Mouse (Mus musculus) liver, adult 2 months (tissue): ENCODE data around the gene Ryk.

ENCODE experiments used
- CTCF ChIP-seq: fragments of 200-500 bp; IDR thresholded peaks from 2 replicates; pipeline ENCODE4 v1.5.1; 2011; ENCODE audit warnings: low read depth, low read length, control low read depth
- POLR2A ChIP-seq: fragments of 200-500 bp; IDR thresholded peaks from 2 replicates; pipeline ENCODE4 v1.6.1; 2011; ENCODE audit warnings: low read length, control low read depth; ENCODE audit not compliant: insufficient read depth; ENCODE audit errors: extremely low read depth

- TF ChIP-seq CTCF = no peak
- TF ChIP-seq POLR2A = no peak
Measured at GRCm38 (mm10) chr9:102791845-102792244, 42.9 kb upstream of the Ryk start.
